Mouse (Mus musculus): Measurements from ENCODE around the gene Frmd8.

The Frmd8 gene

GRCm38 (mm10) chr19:5874969-5875480, at the start of gene Frmd8:
Gene Frmd8, minus strand, starts transcription at chr19:5875274.
- peak; percentile 92 for DNase-seq

GRCm38 (mm10) chr19:5924713-5925093, 49.6 kb upstream of the Frmd8 start, which contains the start of gene Cdc42ep2:
Gene Cdc42ep2, minus strand, starts transcription at chr19:5924816.
- peak; percentile 92 for DNase-seq

DNA sequence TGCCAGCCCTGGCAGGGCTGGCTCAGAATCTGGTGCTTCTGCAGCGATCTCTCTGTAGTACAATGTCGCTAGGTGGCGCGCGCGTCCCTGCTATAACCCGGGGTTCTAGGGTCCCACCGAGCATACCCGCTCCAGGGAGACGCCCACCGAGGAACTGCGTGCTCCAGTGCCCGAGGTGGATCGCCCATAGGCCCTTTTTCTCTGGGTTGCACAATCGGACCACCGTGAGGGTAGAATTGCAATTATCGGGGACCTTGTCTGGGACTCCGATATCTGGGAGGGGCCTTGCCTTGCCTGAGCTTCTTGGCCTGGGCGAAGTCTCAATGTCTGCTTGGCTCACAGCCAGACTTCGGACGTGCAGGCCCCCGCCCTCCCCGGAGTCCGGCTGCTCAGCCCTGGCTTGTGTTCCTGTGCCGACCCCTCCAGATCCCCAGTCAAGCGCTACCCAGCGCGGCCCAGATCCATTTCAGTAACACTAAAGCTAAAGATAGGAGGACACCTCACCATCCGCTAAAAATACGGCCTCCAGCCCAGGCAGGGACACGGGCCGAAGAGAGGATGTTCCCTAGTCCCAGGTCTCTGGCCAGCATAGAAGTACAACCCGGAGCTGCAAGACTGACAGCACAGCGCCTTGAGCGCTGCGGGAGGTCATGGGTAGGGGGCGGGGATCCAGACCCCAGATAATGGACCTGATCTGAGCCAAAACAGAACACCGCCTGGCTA, 49.1 kb upstream of the Frmd8 start:
- peak; percentile 100 for DNase-seq

GRCm38 (mm10) chr19:5922963-5923362, 47.9 kb upstream of the Frmd8 start:
- no peak for DNase-seq

- no peak for DNase-seq
Measured at GRCm38 (mm10) chr19:5922119-5922942, 47.3 kb upstream of the Frmd8 start.

DNA sequence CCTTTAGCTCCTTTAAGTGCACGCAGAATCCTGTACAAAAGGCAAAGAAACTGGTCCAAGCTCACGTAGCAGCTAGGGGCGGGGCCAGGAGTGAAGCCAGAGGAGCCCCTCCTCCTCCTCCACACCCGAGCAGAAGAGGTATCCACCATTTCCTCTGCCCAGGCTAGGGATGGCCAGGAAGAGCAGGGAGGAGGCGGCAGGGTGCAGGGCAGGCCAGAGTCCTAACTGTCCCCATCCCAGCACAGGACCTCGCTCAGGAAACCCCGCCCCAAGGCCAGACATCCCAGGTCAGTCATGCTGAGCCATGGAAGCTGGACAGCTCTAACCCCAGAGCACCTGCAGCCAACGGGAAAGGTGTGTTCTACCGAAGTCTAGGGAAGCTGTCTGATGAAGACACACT, 46.6 kb upstream of the Frmd8 start:
- no peak for DNase-seq

DNA sequence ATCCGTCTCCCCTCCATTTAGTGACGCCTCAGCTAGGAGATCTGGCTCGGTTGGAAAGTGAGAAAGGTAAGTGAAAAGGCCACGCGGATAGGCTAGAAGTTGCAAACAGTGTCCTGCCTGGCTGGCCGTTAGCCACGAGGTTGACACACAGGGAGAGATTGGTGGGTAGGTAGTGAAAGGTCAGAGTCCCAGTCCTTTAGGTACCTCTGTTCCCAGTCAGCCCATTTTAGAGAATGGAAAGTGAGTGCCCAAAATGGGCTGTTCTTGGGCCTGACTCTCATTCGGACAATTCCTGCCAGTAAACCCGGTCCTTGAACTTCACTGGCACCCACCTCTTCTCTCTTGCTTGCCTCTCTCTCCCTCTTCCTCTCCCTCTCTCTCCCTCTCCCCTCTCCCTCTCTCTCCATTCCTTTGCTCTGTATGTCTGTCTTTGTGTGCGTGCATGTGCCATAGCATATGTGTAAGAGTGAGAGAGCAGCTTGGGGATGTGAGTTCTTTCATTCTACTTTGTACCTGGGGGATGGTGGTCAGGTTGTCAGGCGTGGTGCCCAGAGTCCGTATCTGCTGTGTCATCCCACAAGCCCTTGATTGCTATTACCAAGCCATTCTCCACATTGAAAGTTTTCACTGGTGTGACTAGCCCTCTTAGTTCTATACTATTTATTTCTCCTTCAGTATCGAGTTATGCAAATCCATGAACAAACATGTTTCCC, 38.1 kb upstream of the Frmd8 start, which contains the start of gene Dpf2:
Gene Dpf2, minus strand, starts transcription at position 4 of the 713 bp plus-strand sequence.
- no peak for DNase-seq

- peak; percentile 99 for DNase-seq
Measured at GRCm38 (mm10) chr19:5912103-5913006, 37.3 kb upstream of the Frmd8 start.

DNA sequence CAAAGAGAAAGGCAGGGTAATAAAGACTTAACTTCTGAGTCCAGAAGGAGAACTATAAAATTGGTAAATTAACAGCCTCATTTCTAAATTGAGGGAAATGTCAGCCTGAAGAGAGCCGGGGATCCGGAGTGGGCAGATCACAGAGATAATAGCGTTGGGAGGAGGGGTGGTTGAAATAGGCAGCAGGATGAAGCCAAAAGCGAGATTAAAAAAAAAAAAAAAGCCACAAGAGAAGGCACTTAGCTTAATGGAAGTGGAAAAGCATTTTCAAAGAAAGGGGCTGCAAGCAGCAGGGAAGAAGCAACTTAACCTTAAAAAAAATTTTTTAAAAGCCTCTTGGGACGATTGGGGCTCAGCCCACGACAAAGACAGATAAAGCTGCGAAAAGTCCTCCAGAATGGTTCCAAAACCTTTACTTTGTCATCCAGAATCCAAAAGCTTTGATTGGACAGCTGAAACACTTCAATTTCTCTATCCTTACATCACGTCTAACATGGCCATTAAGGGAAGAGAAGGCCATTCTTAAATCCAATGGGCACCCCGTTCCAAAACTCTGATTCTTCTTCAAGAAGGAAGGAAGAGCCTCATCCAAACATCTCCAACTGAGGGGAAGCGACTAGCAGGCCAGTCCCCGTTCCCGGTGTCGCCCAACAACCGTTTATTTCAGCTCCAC, 36.5 kb upstream of the Frmd8 start:
- DNase-seq, result no peak

DNA sequence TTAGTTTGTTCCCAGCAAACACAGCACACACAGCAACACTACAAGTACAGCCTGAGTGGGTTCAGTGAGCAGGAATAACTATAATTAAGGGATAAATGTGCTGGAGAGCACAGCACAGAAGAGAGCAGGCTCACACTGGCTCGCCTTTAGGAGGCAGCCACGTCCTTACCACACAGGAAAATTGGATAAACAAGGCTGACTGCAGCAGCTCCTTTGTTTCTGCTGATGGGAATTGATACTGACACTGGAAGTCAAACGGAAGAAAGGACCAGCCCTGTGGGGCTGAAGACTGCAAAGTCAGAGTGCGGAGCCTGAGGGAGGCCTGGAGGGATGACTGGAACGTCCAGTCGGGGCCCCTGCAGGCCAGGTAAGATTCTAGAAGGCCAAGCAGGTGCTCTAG, 35.1 kb upstream of the Frmd8 start:
- no peak for DNase-seq

DNA sequence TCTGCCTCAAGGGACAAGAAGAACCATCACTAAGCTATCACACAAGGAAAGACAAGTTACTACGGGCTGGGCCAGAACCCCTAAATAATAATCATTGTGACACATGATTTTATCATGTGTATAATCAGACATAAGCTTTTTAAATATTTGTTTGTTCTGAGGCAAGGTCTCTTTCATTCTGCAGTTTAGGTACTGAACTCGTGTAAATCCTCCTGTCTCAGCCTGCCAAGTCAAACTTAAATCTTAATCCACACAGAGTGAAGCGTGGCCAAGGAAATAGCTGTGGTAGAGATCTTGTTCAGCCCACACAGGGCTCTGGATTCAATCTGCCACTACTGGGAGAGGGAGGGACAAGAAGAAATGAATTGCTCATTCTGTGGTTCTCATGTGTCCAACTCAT, 32.2 kb upstream of the Frmd8 start:
- DNase-seq, result no peak

GRCm38 (mm10) chr19:5894002-5894678, 19.1 kb upstream of the Frmd8 start, which contains the start of gene Tigd3:
Gene Tigd3, minus strand, starts transcription at chr19:5894149.
- DNase-seq, result peak; percentile 96

DNA sequence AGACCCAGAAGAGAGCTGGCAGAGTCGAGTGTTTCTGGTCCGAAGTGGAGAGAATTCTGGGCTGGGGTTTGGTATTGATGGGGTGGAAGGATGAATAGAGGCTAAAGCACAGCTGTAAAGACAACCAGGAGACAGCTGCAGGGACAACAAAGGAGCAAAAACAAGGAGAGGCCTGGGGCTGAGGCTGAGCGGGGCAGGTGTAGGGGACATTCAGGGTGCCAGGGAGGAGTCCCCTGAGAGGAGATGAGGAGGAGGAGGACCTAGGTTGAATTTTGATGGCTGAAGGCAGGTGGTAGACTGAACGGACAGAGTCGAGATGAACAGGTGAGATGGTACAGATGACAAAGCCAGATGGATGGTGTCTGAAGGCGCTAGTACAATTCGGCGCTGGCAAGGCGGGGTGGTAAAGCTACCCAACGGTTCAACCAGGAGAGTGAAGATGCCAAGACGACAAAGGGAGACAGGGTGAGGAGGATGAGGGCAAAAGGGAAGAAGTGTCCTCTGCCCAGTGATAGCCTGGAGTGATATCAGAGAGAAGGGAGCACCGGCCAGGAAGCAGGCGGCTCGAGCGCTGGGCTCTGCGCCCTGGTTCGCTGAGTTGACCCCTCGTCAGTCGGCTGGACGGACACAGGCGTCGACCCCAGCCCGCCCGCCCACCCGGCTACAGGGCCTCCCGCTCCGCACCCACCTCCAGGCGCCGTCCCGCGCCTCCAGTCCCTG, 18.4 kb upstream of the Frmd8 start:
- DNase-seq, result no peak

- no peak for DNase-seq
Measured at GRCm38 (mm10) chr19:5892735-5893134, 17.7 kb upstream of the Frmd8 start.

- DNase-seq, result no peak
Measured at GRCm38 (mm10) chr19:5892262-5892661, 17.2 kb upstream of the Frmd8 start.

DNA sequence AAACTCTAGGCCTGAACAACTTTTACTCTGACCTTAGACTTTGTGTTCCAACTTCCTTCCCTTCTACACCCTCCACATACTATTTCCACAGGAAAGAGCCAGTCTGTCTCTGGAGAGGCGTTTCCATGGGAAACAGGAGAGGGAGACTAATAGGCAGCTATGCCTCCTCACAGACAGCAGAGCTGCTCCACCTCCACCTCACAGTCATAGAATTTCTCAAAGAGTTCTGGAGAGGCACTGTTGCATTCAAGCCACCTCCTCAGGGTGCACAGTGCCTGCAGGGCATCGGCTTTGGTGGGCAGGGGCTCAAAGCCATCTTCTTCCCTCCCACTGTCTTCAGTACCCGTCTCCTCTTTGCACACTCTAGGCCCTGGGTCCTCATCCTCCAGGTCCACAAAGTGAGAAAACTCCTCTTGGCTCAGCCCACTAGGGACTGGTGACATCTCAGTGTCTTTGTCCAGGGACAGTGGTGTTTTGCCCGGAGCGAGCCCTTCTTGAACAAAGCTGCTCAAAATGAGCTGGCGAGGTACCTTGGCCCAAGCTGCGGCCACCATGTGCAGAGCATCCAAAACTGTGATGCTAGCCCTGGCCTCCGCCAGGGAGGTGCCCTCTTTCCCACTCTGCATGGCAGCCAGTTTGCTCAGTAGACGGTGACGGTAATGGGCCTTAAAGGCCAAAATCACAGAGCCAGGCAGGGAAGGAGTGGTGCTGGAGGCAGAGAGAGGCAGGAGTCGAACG, 16.6 kb upstream of the Frmd8 start:
- no peak for DNase-seq

DNA sequence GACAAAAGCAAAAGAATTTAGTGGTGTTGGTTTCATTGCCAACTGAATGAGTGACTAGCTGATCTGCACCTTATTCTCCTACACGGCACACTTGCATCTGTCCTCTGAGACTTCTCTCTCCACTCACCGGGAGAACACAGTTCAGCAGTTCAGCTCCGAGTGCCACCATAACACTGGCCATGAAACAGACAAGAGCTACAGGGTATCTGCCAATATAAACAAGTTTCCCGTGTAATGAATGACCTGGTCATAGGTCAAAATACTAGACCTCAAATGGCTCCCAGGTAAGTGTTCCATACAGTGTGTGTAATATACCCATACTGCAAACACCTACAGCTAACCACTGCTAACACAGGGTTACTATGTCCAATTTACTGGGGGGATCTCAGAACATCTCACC, 14.1 kb upstream of the Frmd8 start:
- no peak for DNase-seq

GRCm38 (mm10) chr19:5887234-5887815, 12.3 kb upstream of the Frmd8 start:
- no peak for DNase-seq

DNA sequence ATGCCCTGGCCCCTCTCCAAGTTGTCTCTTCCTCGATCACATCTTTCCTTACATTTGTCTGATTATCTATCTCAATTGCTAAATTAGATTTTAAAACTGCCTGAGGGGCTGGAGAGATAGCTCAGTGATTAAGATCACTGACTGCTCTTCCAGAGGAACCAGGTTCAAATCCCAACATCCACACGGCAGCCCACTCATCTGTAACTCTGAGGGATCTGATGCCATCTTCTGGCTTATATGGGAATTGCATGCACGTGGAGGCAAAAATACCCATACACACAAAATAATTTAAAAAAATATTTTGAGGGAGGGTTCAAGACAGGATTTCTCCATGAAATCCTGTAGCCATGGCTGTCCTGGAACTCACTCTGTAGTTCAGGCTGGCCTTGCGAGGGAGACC, 10.8 kb upstream of the Frmd8 start:
- no peak for DNase-seq
